Mouse (Mus musculus) splenic B cell, adult 2 months (primary cell): Measurements from ENCODE around the gene Gm5148.

ENCODE experiments used
- DNase-seq: peaks from one replicate; pipeline ENCODE4 v3.0.0-alpha.2; 2011; ENCODE audit warnings: low read depth, low spot score
- H3K27me3 ChIP-seq: 2 replicates; pipeline ENCODE4 v1.6.1; 2012; ENCODE audit warnings: mild to moderate bottlenecking, low read length, moderate library complexity, mixed read lengths; ENCODE audit not compliant: control insufficient read depth, poor library complexity, insufficient read depth, severe bottlenecking
- H3K36me3 ChIP-seq: 2 replicates; pipeline ENCODE4 v1.6.1; 2012; ENCODE audit warnings: mild to moderate bottlenecking, low read length, moderate library complexity, mixed read lengths; ENCODE audit not compliant: control insufficient read depth, poor library complexity, insufficient read depth, severe bottlenecking

Gene Gm5148

DNA sequence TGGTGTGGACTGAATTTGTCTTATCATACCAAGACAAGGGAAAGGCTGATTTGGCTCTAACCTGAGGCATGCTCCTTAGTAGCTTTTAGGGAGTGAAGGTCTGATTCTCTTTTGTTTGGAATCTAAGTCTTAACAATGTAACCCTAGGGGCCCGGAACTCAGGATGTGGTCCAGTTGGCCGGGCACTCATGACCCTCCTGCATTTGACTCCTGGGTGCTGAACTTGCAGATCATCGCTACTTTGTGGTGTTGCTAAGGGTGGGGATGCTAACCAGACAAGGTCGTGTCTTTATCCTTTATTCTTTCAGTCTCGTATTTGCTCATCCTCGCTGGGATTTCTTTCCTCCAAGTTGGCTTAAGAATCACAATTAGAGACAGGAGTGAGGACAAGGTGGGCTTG, 37.5 kb downstream of the Gm5148 start:
- Histone ChIP-seq H3K36me3 (no peaks in the 10 kb centered on the region), H3K27me3 (no peaks in the 10 kb centered on the region)
- no peak for DNase-seq

- DNase-seq, result no peak
- no peaks in the 10 kb centered on the region for H3K27me3 ChIP-seq
- no peaks in the 10 kb centered on the region for H3K36me3 ChIP-seq
Observed at GRCm38 (mm10) chr3:37686219-37686618, 38.1 kb downstream of the Gm5148 start.

GRCm38 (mm10) chr3:37676291-37676690, 48.0 kb downstream of the Gm5148 start:
- Histone ChIP-seq H3K27me3 (no peaks in the 10 kb centered on the region), H3K36me3 (no peaks in the 10 kb centered on the region)
- DNase-seq, result no peak

GRCm38 (mm10) chr3:37675056-37675525, 49.2 kb downstream of the Gm5148 start:
- peak; percentile 5 for DNase-seq
- H3K27me3 ChIP-seq, result no peaks in the 10 kb centered on the region
- no peaks in the 10 kb centered on the region for H3K36me3 ChIP-seq

DNA sequence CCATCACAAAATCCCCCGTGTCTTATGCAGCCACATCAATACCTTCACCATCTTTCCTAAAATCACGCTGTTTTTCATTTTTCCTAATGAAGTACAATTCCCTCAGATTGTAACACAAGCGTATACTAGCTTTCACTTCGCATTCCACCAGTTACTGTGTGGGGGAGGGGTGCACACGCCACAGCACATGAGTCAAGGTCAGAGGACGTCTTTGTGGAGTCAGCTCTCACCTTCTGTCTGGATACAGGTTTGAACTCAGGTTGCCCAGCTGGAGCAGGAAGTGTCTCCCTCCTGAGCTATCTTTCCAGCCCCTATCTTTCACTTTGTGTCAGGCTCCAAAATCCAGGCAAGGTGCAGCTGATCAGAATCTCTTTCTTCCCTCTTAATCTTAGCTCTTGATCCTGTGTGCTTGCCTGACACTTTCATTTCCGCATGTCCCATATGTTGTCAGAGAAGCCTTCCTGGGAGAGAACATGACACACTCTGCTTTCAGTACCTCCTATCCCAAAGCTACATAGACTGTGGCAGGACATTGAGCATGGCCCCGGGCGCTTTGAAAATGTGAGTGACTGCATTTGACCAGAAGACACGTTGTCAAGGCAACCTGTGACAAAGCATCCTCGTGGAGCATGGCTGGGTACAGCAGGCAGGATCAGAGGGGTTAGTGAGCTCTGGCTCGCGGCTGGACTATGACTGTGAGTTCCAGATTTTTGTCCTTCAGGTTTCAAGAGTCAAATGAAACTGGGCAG, 50.6 kb downstream of the Gm5148 start:
- DNase-seq, result no peak
- H3K27me3 ChIP-seq, result no peaks in the 10 kb centered on the region
- no peaks in the 10 kb centered on the region for H3K36me3 ChIP-seq

GRCm38 (mm10) chr3:37672266-37673040, 51.8 kb downstream of the Gm5148 start:
- H3K36me3 ChIP-seq, result no peaks in the 10 kb centered on the region
- no peak for DNase-seq
- no peaks in the 10 kb centered on the region for H3K27me3 ChIP-seq

- DNase-seq, result no peak
- H3K27me3 ChIP-seq, result no peaks in the 10 kb centered on the region; the same call in 1 of the 2 replicates
Observed at GRCm38 (mm10) chr3:37669100-37669499, 55.2 kb downstream of the Gm5148 start.

DNA sequence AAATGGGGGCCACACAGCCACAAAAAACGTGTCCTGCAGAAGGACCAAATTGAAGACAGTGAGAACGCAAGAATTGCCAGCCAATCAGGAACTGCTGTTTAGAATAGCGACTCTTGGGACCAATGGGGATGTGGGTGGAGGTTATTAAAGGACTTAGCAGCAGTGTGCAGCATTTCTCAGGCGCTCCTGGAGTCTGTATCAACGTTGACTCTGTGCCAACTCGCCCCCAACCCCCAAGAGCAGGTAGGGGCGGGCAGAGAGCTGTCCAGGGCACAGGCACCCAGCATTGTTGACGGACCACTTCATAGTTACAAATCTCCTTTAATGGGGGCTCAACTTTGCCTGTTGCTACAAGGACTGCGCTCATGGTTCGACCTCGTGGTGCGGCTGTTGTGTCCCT, 55.6 kb downstream of the Gm5148 start:
- no peaks in the 10 kb centered on the region; the same call in 1 of the 2 replicates for H3K27me3 ChIP-seq
- no peaks in the 10 kb centered on the region for H3K36me3 ChIP-seq
- no peak for DNase-seq

More at GRCm38 (mm10) chr3:37669100-37669499, 55.2 kb downstream of the Gm5148 start:
- H3K36me3 ChIP-seq, result no peaks in the 10 kb centered on the region

DNA sequence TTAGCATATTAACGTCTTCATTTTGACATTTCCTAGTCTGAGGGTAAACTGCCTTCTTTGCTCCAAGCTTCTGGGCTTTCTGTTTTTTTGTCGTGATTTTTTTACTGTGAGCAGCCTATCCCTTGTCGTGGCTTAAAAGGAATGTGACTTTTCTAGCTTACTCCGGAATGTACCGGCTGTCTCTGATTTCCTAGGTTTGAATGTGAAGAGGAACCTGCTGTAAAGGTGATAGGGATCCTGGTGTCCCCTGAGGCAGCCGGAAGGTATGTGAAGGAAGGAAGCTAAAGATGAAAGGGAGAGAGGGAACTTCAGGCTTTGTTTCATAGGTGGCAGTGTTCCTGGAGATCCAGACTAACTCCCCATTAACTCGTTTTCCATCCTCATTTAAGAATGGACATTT, 56.6 kb downstream of the Gm5148 start:
- Histone ChIP-seq H3K27me3 (no peaks in the 10 kb centered on the region; the same call in 1 of the 2 replicates), H3K36me3 (no peaks in the 10 kb centered on the region)
- no peak for DNase-seq

DNA sequence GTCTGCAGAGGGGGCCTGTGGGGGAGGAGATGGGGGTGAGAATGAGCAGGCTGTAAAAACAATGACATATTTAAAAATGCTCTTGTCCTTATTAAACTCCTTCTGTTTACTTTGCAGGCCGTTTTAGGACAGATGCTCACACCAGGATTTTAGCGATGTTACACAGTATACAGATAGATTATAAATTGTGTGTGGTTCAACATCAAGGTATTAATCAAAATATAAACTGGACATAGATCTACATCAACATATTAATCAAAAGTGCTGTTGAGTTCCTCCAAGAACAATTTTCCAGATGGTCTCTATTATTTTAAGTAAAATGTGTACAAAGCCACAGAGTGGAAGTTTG, 57.2 kb downstream of the Gm5148 start:
- Histone ChIP-seq H3K27me3 (no peaks in the 10 kb centered on the region; the same call in 1 of the 2 replicates), H3K36me3 (no peaks in the 10 kb centered on the region)
- DNase-seq, result no peak

GRCm38 (mm10) chr3:37666291-37667118, 57.8 kb downstream of the Gm5148 start:
- no peaks in the 10 kb centered on the region for H3K36me3 ChIP-seq
- no peaks in the 10 kb centered on the region; the same call in 1 of the 2 replicates for H3K27me3 ChIP-seq
- peak; percentile 31 for DNase-seq
